Mouse (Mus musculus): ENCODE measurements around the gene Klk1b16. TPM values are rescaled to one million over a fixed set of nuclear protein-coding genes. Genes with fewer than 3 reads are reported as not detected.

Gene Klk1b16
- polyA plus RNA-seq, 1 experiment from 2014 or later, result not detected

Other genes with a start within 250 kb of the Klk1b16 start
- gene Klk15, start 203.0 kb upstream of the Klk1b16 start, polyA plus RNA-seq (2014; fragmentation: Nextera tagmentation; extraction: Ambion mirVana), result not detected in 2 replicates
- not detected in 2 replicates for gene Klk1b8, start 186.1 kb upstream of the Klk1b16 start, polyA plus RNA-seq (2014; fragmentation: Nextera tagmentation; extraction: Ambion mirVana)
- gene Klk1b1, start 170.0 kb upstream of the Klk1b16 start, polyA plus RNA-seq (2014; fragmentation: Nextera tagmentation; extraction: Ambion mirVana), result not detected in 2 replicates
- not detected in 2 replicates for gene Klk1b9, start 160.7 kb upstream of the Klk1b16 start, polyA plus RNA-seq (2014; fragmentation: Nextera tagmentation; extraction: Ambion mirVana)
- gene Klk1b11, start 140.9 kb upstream of the Klk1b16 start, polyA plus RNA-seq (2014; fragmentation: Nextera tagmentation; extraction: Ambion mirVana), result not detected in 2 replicates
- not detected in 2 replicates for gene Klk1b26, start 124.6 kb upstream of the Klk1b16 start, polyA plus RNA-seq (2014; fragmentation: Nextera tagmentation; extraction: Ambion mirVana)
- gene Klk1b27, start 84.5 kb upstream of the Klk1b16 start, polyA plus RNA-seq (2014; fragmentation: Nextera tagmentation; extraction: Ambion mirVana), result not detected in 2 replicates
- not detected in 2 replicates for gene Klk1b21, start 34.4 kb upstream of the Klk1b16 start, polyA plus RNA-seq (2014; fragmentation: Nextera tagmentation; extraction: Ambion mirVana)
- not detected in 2 replicates for gene Klk1b22, start 24.1 kb upstream of the Klk1b16 start, polyA plus RNA-seq (2014; fragmentation: Nextera tagmentation; extraction: Ambion mirVana)
- gene Klk1b24, start 51.5 kb downstream of the Klk1b16 start, polyA plus RNA-seq (2014; fragmentation: Nextera tagmentation; extraction: Ambion mirVana), result not detected in 2 replicates
- not detected in 2 replicates for gene Klk1b3, start 61.4 kb downstream of the Klk1b16 start, polyA plus RNA-seq (2014; fragmentation: Nextera tagmentation; extraction: Ambion mirVana)
- not detected in 2 replicates for gene Klk1b4, start 70.7 kb downstream of the Klk1b16 start, polyA plus RNA-seq (2014; fragmentation: Nextera tagmentation; extraction: Ambion mirVana)
- not detected in 2 replicates for gene Klk1b5, start 79.2 kb downstream of the Klk1b16 start, polyA plus RNA-seq (2014; fragmentation: Nextera tagmentation; extraction: Ambion mirVana)
- 0.70 and 2.1 TPM in 2 replicates for gene Klk1, start 88.6 kb downstream of the Klk1b16 start, polyA plus RNA-seq (2014; fragmentation: Nextera tagmentation; extraction: Ambion mirVana)
- gene Gm36864, start 99.4 kb downstream of the Klk1b16 start, polyA plus RNA-seq (2014; fragmentation: Nextera tagmentation; extraction: Ambion mirVana), result not detected in 2 replicates
- gene 1700028J19Rik, start 109.9 kb downstream of the Klk1b16 start, polyA plus RNA-seq (2014; fragmentation: Nextera tagmentation; extraction: Ambion mirVana), result 1.3 and 1.6 TPM in 2 replicates
- gene 2410002F23Rik, start 110.0 kb downstream of the Klk1b16 start, polyA plus RNA-seq (2014; fragmentation: Nextera tagmentation; extraction: Ambion mirVana), result 119 and 143 TPM in 2 replicates
- not detected in 2 replicates for gene Acp4, start 120.6 kb downstream of the Klk1b16 start, polyA plus RNA-seq (2014; fragmentation: Nextera tagmentation; extraction: Ambion mirVana)
- not detected in 2 replicates for gene Gm15517, start 124.7 kb downstream of the Klk1b16 start, polyA plus RNA-seq (2014; fragmentation: Nextera tagmentation; extraction: Ambion mirVana)
- 3.4 TPM in 2 replicates for gene Clec11a, start 170.1 kb downstream of the Klk1b16 start, polyA plus RNA-seq (2014; fragmentation: Nextera tagmentation; extraction: Ambion mirVana)
- 1.3 and 1.9 TPM in 2 replicates for gene Shank1, start 173.5 kb downstream of the Klk1b16 start, polyA plus RNA-seq (2014; fragmentation: Nextera tagmentation; extraction: Ambion mirVana)
- 1.4 and 2.3 TPM in 2 replicates for gene Syt3, start 247.3 kb downstream of the Klk1b16 start, polyA plus RNA-seq (2014; fragmentation: Nextera tagmentation; extraction: Ambion mirVana)
- gene 1700008O03Rik, start 249.1 kb downstream of the Klk1b16 start, polyA plus RNA-seq (2014; fragmentation: Nextera tagmentation; extraction: Ambion mirVana), result 1.0 and 1.5 TPM in 2 replicates

Measured in kidney, embryonic 14.5 days (tissue).